Mouse (Mus musculus): ENCODE results near the gene Trpt1.

DNA sequence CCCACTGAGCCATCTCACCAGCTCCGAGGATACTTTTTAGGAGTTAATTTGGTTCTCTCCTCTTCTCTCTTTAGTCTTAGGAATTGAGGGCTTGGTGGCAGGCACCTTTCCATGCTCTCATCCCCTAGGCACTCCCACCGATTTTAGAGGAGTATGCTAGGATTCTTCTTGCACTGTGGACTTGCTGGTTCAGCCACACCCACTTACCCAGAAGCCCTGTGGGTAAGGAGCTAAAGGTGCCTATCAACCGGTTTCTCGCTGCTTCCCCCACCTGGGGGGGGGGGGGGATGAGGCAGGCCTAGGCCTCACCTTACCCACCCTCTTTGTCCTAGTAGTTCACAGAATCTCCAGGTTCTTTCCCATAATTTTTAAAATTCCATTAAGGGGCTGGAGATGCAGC lies 48.2 kb upstream of the Trpt1 start:
- TF ChIP-seq CTCF (IDR thresholded peaks at IDR 0.05; ENCODE audit: extremely low read depth, insufficient read depth, insufficient read length, insufficient replicate concordance) (no peak), POLR2A (IDR thresholded peaks at IDR 0.05; ENCODE audit: low read depth, low read length) (no peak)

All from spleen, adult 2 months (tissue).